In genomic region chr17:72944368-72944767, GRCm38 (mm10) we compare ENCODE assay signal across 20 mouse cellular contexts. TPM values are rescaled to one million over a fixed set of nuclear protein-coding genes. Genes with fewer than 3 reads are reported as not detected.
DNase-seq lines count a peak whose midpoint lies in the region; ATAC-seq and TF ChIP-seq lines count a peak whose summit lies in the region.
"Had no signal": no experiment of that assay in that cellular context is flagged by ENCODE, and none has a peak within 500 bp of the region (broad histone marks: within the 10 kb centered on the region; RNA-seq: fewer than 3 reads in every experiment).

No protein-coding gene starts in this region.

- TF ChIP-seq EP300 in heart, adult 2 months (IDR thresholded peaks at IDR 0.05; ENCODE audit: insufficient read depth, low read depth, low read length), result no peak
- no peak for TF ChIP-seq EP300 in heart, postnatal 0 days (IDR thresholded peaks at IDR 0.05; ENCODE audit: low read depth)

- 32% methylated on average over 5 of the region's 5 CpGs for WGBS in heart, adult 2 months
- WGBS in heart, postnatal 0 days, result 39% methylated on average over 5 of the region's 5 CpGs
- 59% methylated on average over 5 of the region's 5 CpGs for WGBS in heart, embryonic 10.5 days
- WGBS in liver, embryonic 16.5 days (ENCODE audit: insufficient replicate concordance), result 33% methylated on average over 5 of the region's 5 CpGs
- WGBS in midbrain, embryonic 11.5 days, result 87% methylated on average over 5 of the region's 5 CpGs

- peaks cover 5% of the 10 kb centered on the region for H3K4me1 ChIP-seq in heart, adult 2 months (ENCODE audit: control insufficient read depth, insufficient read depth, low read length)
- peaks cover 27% of the 10 kb centered on the region; the same call in 1 of the 2 replicates for H3K4me1 ChIP-seq in heart, postnatal 0 days (ENCODE audit: control insufficient read depth, insufficient read depth)
- H3K4me1 ChIP-seq in heart, embryonic 10.5 days, result peaks cover 38% of the 10 kb centered on the region
- no peaks in the 10 kb centered on the region; the same call in 1 of the 2 replicates for H3K4me1 ChIP-seq in liver, embryonic 16.5 days (ENCODE audit: control insufficient read depth, low read depth, low read length)
- no peaks in the 10 kb centered on the region for H3K4me1 ChIP-seq in midbrain, embryonic 11.5 days (ENCODE audit: control insufficient read depth, insufficient read depth, low read length)
- H3K4me1 ChIP-seq: hindbrain, embryonic 13.5 days had no signal

- TF ChIP-seq POLR2A in heart, adult 2 months (IDR thresholded peaks at IDR 0.05; ENCODE audit: insufficient read depth, low read depth, low read length), result no peak

- H3K4me3 ChIP-seq in heart, adult 2 months, result no peak overlapping the region
- H3K4me3 ChIP-seq in heart, postnatal 0 days (ENCODE audit: low read depth, low read length), result no peak overlapping the region
- no peak overlapping the region for H3K4me3 ChIP-seq in heart, embryonic 10.5 days
- H3K4me3 ChIP-seq in liver, embryonic 16.5 days (ENCODE audit: low read depth, low read length), result no peak overlapping the region
- no peak overlapping the region for H3K4me3 ChIP-seq in midbrain, embryonic 11.5 days (ENCODE audit: low read depth, low read length)
- H3K4me3 ChIP-seq: embryonic facial prominence, embryonic 12.5 days; hindbrain, embryonic 13.5 days; left cerebral cortex, adult 2 months had no signal

- no peaks in the 10 kb centered on the region for H3K79me2 ChIP-seq in heart, adult 2 months (replicated peaks; ENCODE audit: control insufficient read depth, insufficient read depth, low read length)

- intact Hi-C loops in heart, adult 2 months (cut with DNase I), result no loop called here

- no peak overlapping the region for H3K4me2 ChIP-seq in heart, postnatal 0 days (ENCODE audit: low read depth, low read length)
- H3K4me2 ChIP-seq in liver, embryonic 16.5 days (ENCODE audit: low read depth, low read length), result no peak overlapping the region
- H3K4me2 ChIP-seq in midbrain, embryonic 11.5 days, result no peak overlapping the region
- H3K4me2 ChIP-seq: embryonic facial prominence, embryonic 12.5 days; hindbrain, embryonic 13.5 days had no signal

- peak overlapping the region; percentile 31; the same call in 1 of the 2 replicates for H3K27ac ChIP-seq in heart, adult 2 months
- H3K27ac ChIP-seq in heart, postnatal 0 days (ENCODE audit: low read depth), result peak overlapping the region; percentile 56
- H3K27ac ChIP-seq in heart, embryonic 10.5 days, result no peak overlapping the region
- H3K27ac ChIP-seq in liver, embryonic 16.5 days (ENCODE audit: low read length), result no peak overlapping the region
- H3K27ac ChIP-seq in midbrain, embryonic 11.5 days (ENCODE audit: low read depth, low read length), result no peak overlapping the region
- H3K27ac ChIP-seq: embryonic facial prominence, embryonic 12.5 days; hindbrain, embryonic 13.5 days; left cerebral cortex, adult 2 months had no signal

- ATAC-seq in heart, postnatal 0 days (ENCODE audit: insufficient read depth, low read depth), result no peak
- peak; percentile 56 for ATAC-seq in liver, embryonic 16.5 days (ENCODE audit: low read depth)
- no peak for ATAC-seq in CD4-positive, CD25-positive, alpha-beta regulatory T cell, adult 4 months
- no peak for ATAC-seq in midbrain, embryonic 11.5 days (ENCODE audit: low FRiP score)
- ATAC-seq: forebrain, embryonic 16.5 days had no signal

- no peak for TF ChIP-seq CTCF in heart, adult 2 months (IDR thresholded peaks at IDR 0.05)
- no peak for TF ChIP-seq CTCF in heart, postnatal 0 days (IDR thresholded peaks at IDR 0.05; ENCODE audit: low read depth)

- no peaks in the 10 kb centered on the region for H3K27me3 ChIP-seq in heart, adult 2 months (ENCODE audit: control insufficient read depth, insufficient read depth, low read length)
- H3K27me3 ChIP-seq in heart, postnatal 0 days (ENCODE audit: control insufficient read depth, insufficient read depth, low read length), result no peaks in the 10 kb centered on the region
- no peaks in the 10 kb centered on the region for H3K27me3 ChIP-seq in heart, embryonic 10.5 days (ENCODE audit: insufficient read depth, poor library complexity, severe bottlenecking)
- no peaks in the 10 kb centered on the region for H3K27me3 ChIP-seq in liver, embryonic 16.5 days (ENCODE audit: control insufficient read depth, insufficient read depth, low read depth, low read length)
- H3K27me3 ChIP-seq in midbrain, embryonic 11.5 days (ENCODE audit: control insufficient read depth, insufficient read depth, low read length), result no peaks in the 10 kb centered on the region
- H3K27me3 ChIP-seq: embryonic facial prominence, embryonic 12.5 days; hindbrain, embryonic 13.5 days had no signal

- DNase-seq in heart, adult 2 months, result peak in 1 of 2 experiments; percentile 14
- DNase-seq in heart, adult 18-20 months, result no peak
- DNase-seq in heart, postnatal 0 days (ENCODE audit: low spot score), result no peak
- no peak for DNase-seq in heart, embryonic 10.5 days (ENCODE audit: low spot score)
- peak; percentile 6 for DNase-seq in c-Kit-positive CD71-positive TER-119-positive erythroid progenitor cells, embryonic 14.5 days (ENCODE audit: low spot score)
- no peak for DNase-seq in midbrain, embryonic 11.5 days (ENCODE audit: low spot score, missing footprints)
- DNase-seq: cerebellum, adult 9-11 months; gastrocnemius, postnatal 36 days; kidney, adult 9 months; kidney, postnatal 25 days; left cerebral cortex, postnatal 4 days; lung, postnatal 14 days; right cerebral cortex, postnatal 14 days; thymus, adult 2 months had no signal

- peaks cover 20% of the 10 kb centered on the region for H3K36me3 ChIP-seq in heart, adult 2 months (ENCODE audit: control insufficient read depth, insufficient read depth, low read length)
- H3K36me3 ChIP-seq in heart, postnatal 0 days (replicated peaks; ENCODE audit: control insufficient read depth, insufficient read depth, low read length), result peaks cover 28% of the 10 kb centered on the region
- peaks cover 39% of the 10 kb centered on the region for H3K36me3 ChIP-seq in heart, embryonic 10.5 days
- no peaks in the 10 kb centered on the region for H3K36me3 ChIP-seq in liver, embryonic 16.5 days (ENCODE audit: control insufficient read depth, insufficient read depth)
- H3K36me3 ChIP-seq in midbrain, embryonic 11.5 days (ENCODE audit: control insufficient read depth, insufficient read depth, low read length), result peaks cover 10% of the 10 kb centered on the region

- no peaks in the 10 kb centered on the region for H3K9me3 ChIP-seq in heart, postnatal 0 days (replicated peaks; ENCODE audit: control insufficient read depth, low read length)
- no peaks in the 10 kb centered on the region for H3K9me3 ChIP-seq in heart, embryonic 10.5 days
- H3K9me3 ChIP-seq in liver, embryonic 16.5 days (replicated peaks; ENCODE audit: control insufficient read depth, low read length), result no peaks in the 10 kb centered on the region
- no peaks in the 10 kb centered on the region; the same call in 1 of the 2 replicates for H3K9me3 ChIP-seq in midbrain, embryonic 11.5 days (ENCODE audit: control insufficient read depth, low read length)

- no peak overlapping the region for H3K9ac ChIP-seq in heart, adult 2 months (ENCODE audit: low read depth, low read length)
- no peak overlapping the region for H3K9ac ChIP-seq in heart, postnatal 0 days (replicated peaks; ENCODE audit: low read depth, low read length)
- no peak overlapping the region for H3K9ac ChIP-seq in liver, embryonic 16.5 days (ENCODE audit: low read depth, low read length)
- H3K9ac ChIP-seq in midbrain, embryonic 11.5 days (ENCODE audit: low read length), result no peak overlapping the region
- H3K9ac ChIP-seq: embryonic facial prominence, embryonic 12.5 days; hindbrain, embryonic 13.5 days had no signal

RNA-seq across cellular contexts. Expression of gene Lbh, which starts 26.3 kb away (rescaled TPM):
- total RNA-seq in heart, adult 2 months (2021), result 100 to 1,000 TPM; 354 to 451 TPM
- polyA plus RNA-seq in heart, adult 2 months (2012; rRNA removed), result 522 and 708 TPM in 2 replicates
- 100 to 1,000 TPM; 432 to 483 TPM for total RNA-seq in heart, adult 18-20 months (2021)
- 453 and 478 TPM in 2 replicates for total RNA-seq in heart, postnatal 0 days (2014; rRNA removed; ENCODE audit: low replicate concordance)
- 28.5 and 31.1 TPM in 2 replicates for polyA plus RNA-seq in heart, postnatal 0 days (2015; fragmentation: Nextera tagmentation; extraction: Ambion mirVana)
- 10.8 and 15.4 TPM in 2 replicates for polyA plus RNA-seq in heart, embryonic 10.5 days (2016; fragmentation: Nextera tagmentation; extraction: Ambion mirVana)
- 0.78 and 0.80 TPM in 2 replicates for polyA plus RNA-seq in liver, embryonic 16.5 days (2015; fragmentation: Nextera tagmentation; extraction: Ambion mirVana)
- 10 to 100 TPM; 22.7 to 38.5 TPM for polyA plus RNA-seq in CD4-positive, CD25-positive, alpha-beta regulatory T cell, adult 4 months (2017; shearing (Covaris generic))
- 5.1 and 5.3 TPM in 2 replicates for polyA plus RNA-seq in midbrain, embryonic 11.5 days (2014; fragmentation: Nextera tagmentation; extraction: Ambion mirVana)

Comparison
In these comparisons a context has a peak if more than half of its experiments do, and no peak if none do; other contexts are left out.
1. H3K27ac ChIP-seq: peak in heart, adult 2 months (single experiment) and heart, postnatal 0 days (single experiment); none in heart, embryonic 10.5 days (single experiment), liver, embryonic 16.5 days (single experiment) and midbrain, embryonic 11.5 days (single experiment).
2. RNA of gene Lbh, which starts 26.3 kb away (polyA plus RNA-seq): 522 to 708 TPM in heart, adult 2 months; 22.7 to 38.5 TPM in CD4-positive, CD25-positive, alpha-beta regulatory T cell, adult 4 months, 28.5 to 31.1 TPM in heart, postnatal 0 days, 10.8 to 15.4 TPM in heart, embryonic 10.5 days, 5.1 to 5.3 TPM in midbrain, embryonic 11.5 days and 0.78 to 0.80 TPM in liver, embryonic 16.5 days; every median in the first group is over 10 times any median in the second.